Mouse (Mus musculus): Measurements from ENCODE around the gene Prx. TPM values are rescaled to one million over a fixed set of nuclear protein-coding genes. Genes with fewer than 3 reads are reported as not detected.
"Not testable (repeated sequence)": the region's sequence is repeated elsewhere in the genome, so short reads cannot be mapped to it uniquely, and the experiment has no call there.

Gene Prx
- polyA plus RNA-seq, 1 experiment, result 2.0 TPM

GRCm38 (mm10) chr7:27493450-27493849 lies 5.7 kb upstream of the Prx start:
- no peak for DNase-seq
- WGBS, result 78% methylated on average over 5 of the region's 5 CpGs
- Histone ChIP-seq H3K27ac (ENCODE audit: control insufficient read depth, insufficient read depth, low read length) (no peak overlapping the region), H3K27me3 (ENCODE audit: control insufficient read depth, insufficient read depth, low read length) (no peaks in the 10 kb centered on the region), H3K4me3 (ENCODE audit: control insufficient read depth, insufficient read depth, low read length) (no peak overlapping the region), H3K4me1 (replicated peaks; ENCODE audit: control insufficient read depth, insufficient read depth, low read length) (peaks cover 13% of the 10 kb centered on the region), H3K36me3 (ENCODE audit: control insufficient read depth, insufficient read depth, low read length) (no peaks in the 10 kb centered on the region)
- TF ChIP-seq POLR2A (IDR thresholded peaks at IDR 0.05; ENCODE audit: control insufficient read depth, extremely low read depth, insufficient read depth, low read length, poor library complexity) (no peak), CTCF (IDR thresholded peaks at IDR 0.05; ENCODE audit: borderline replicate concordance, control insufficient read depth, extremely low read depth, insufficient read depth, low read length, poor library complexity) (no peak)

- H3K4me1 ChIP-seq (replicated peaks; ENCODE audit: control insufficient read depth, insufficient read depth, low read length); H3K27me3 ChIP-seq (ENCODE audit: control insufficient read depth, insufficient read depth, low read length); H3K36me3 ChIP-seq (ENCODE audit: control insufficient read depth, insufficient read depth, low read length); H3K4me3 ChIP-seq (ENCODE audit: control insufficient read depth, insufficient read depth, low read length); H3K27ac ChIP-seq (ENCODE audit: control insufficient read depth, insufficient read depth, low read length); DNase-seq: not testable (repeated sequence)
- 96% methylated on average over 9 of the region's 9 CpGs for WGBS
Observed at GRCm38 (mm10) chr7:27494659-27495367, 4.3 kb upstream of the Prx start.

GRCm38 (mm10) chr7:27501620-27502019 lies 2.5 kb downstream of the Prx start:
- no peak for DNase-seq
- no peak overlapping the region for H3K4me3 ChIP-seq (ENCODE audit: control insufficient read depth, insufficient read depth, low read length)

GRCm38 (mm10) chr7:27506765-27507370 lies 7.7 kb downstream of the Prx start:
- Histone ChIP-seq H3K27ac (ENCODE audit: control insufficient read depth, insufficient read depth, low read length) (no peak overlapping the region), H3K27me3 (ENCODE audit: control insufficient read depth, insufficient read depth, low read length) (no peaks in the 10 kb centered on the region), H3K4me1 (replicated peaks; ENCODE audit: control insufficient read depth, insufficient read depth, low read length) (peaks cover 10% of the 10 kb centered on the region), H3K4me3 (ENCODE audit: control insufficient read depth, insufficient read depth, low read length) (no peak overlapping the region), H3K36me3 (ENCODE audit: control insufficient read depth, insufficient read depth, low read length) (no peaks in the 10 kb centered on the region)
- no peak for DNase-seq
- 17% methylated on average over 9 of the region's 9 CpGs for WGBS
- TF ChIP-seq POLR2A (IDR thresholded peaks at IDR 0.05; ENCODE audit: control insufficient read depth, extremely low read depth, insufficient read depth, low read length, poor library complexity) (no peak), CTCF (IDR thresholded peaks at IDR 0.05; ENCODE audit: borderline replicate concordance, control insufficient read depth, extremely low read depth, insufficient read depth, low read length, poor library complexity) (no peak)

More at GRCm38 (mm10) chr7:27501620-27502019, 2.5 kb downstream of the Prx start:
- H3K4me1 ChIP-seq (replicated peaks; ENCODE audit: control insufficient read depth, insufficient read depth, low read length), result peaks cover under 1% of the 10 kb centered on the region; the same call in 1 of the 2 replicates
- H3K27ac ChIP-seq (ENCODE audit: control insufficient read depth, insufficient read depth, low read length), result no peak overlapping the region
- no peak for TF ChIP-seq CTCF (IDR thresholded peaks at IDR 0.05; ENCODE audit: borderline replicate concordance, control insufficient read depth, extremely low read depth, insufficient read depth, low read length, poor library complexity)
- 86% methylated on average over 4 of the region's 4 CpGs for WGBS
- no peaks in the 10 kb centered on the region for H3K27me3 ChIP-seq (ENCODE audit: control insufficient read depth, insufficient read depth, low read length)
- no peaks in the 10 kb centered on the region for H3K36me3 ChIP-seq (ENCODE audit: control insufficient read depth, insufficient read depth, low read length)

- DNase-seq, result peak; percentile 97
- Histone ChIP-seq H3K27ac (ENCODE audit: control insufficient read depth, insufficient read depth, low read length) (peak overlapping the region; percentile 72), H3K4me1 (replicated peaks; ENCODE audit: control insufficient read depth, insufficient read depth, low read length) (peaks cover 10% of the 10 kb centered on the region), H3K36me3 (ENCODE audit: control insufficient read depth, insufficient read depth, low read length) (no peaks in the 10 kb centered on the region), H3K27me3 (ENCODE audit: control insufficient read depth, insufficient read depth, low read length) (no peaks in the 10 kb centered on the region), H3K4me3 (ENCODE audit: control insufficient read depth, insufficient read depth, low read length) (peak overlapping the region; percentile 67)
- TF ChIP-seq POLR2A (IDR thresholded peaks at IDR 0.05; ENCODE audit: control insufficient read depth, extremely low read depth, insufficient read depth, low read length, poor library complexity) (no peak), CTCF (IDR thresholded peaks at IDR 0.05; ENCODE audit: borderline replicate concordance, control insufficient read depth, extremely low read depth, insufficient read depth, low read length, poor library complexity) (0 out of 2 replicates have a peak, but pooled peaks have one; percentile 35)
- under 1% methylated on average over 54 of the region's 54 CpGs for WGBS
Observed at GRCm38 (mm10) chr7:27507711-27508647, 8.9 kb downstream of the Prx start.

GRCm38 (mm10) chr7:27508648-27509005 lies 9.5 kb downstream of the Prx start:
- no peaks in the 10 kb centered on the region for H3K36me3 ChIP-seq (ENCODE audit: control insufficient read depth, insufficient read depth, low read length)
- DNase-seq, result peak; percentile 73
- no peak overlapping the region for H3K4me3 ChIP-seq (ENCODE audit: control insufficient read depth, insufficient read depth, low read length)
- WGBS, result 26% methylated on average over 6 of the region's 6 CpGs
- H3K4me1 ChIP-seq (replicated peaks; ENCODE audit: control insufficient read depth, insufficient read depth, low read length), result peaks cover 10% of the 10 kb centered on the region
- no peak overlapping the region; the same call in 1 of the 2 replicates for H3K27ac ChIP-seq (ENCODE audit: control insufficient read depth, insufficient read depth, low read length)
- H3K27me3 ChIP-seq (ENCODE audit: control insufficient read depth, insufficient read depth, low read length), result no peaks in the 10 kb centered on the region
- peak; percentile 20; the same call in 1 of the 2 replicates for TF ChIP-seq CTCF (IDR thresholded peaks at IDR 0.05; ENCODE audit: borderline replicate concordance, control insufficient read depth, extremely low read depth, insufficient read depth, low read length, poor library complexity)
- no peak for TF ChIP-seq POLR2A (IDR thresholded peaks at IDR 0.05; ENCODE audit: control insufficient read depth, extremely low read depth, insufficient read depth, low read length, poor library complexity)

Measured in thymus, adult 2 months (tissue).